Mouse (Mus musculus) liver, adult 2 months (tissue): ENCODE data around the gene Pxt1.

Experiments
- CTCF ChIP-seq: fragments of 200-500 bp; IDR thresholded peaks from 2 replicates; pipeline ENCODE4 v1.5.1; 2011; ENCODE audit warnings: low read depth, low read length, control low read depth
- POLR2A ChIP-seq: fragments of 200-500 bp; IDR thresholded peaks from 2 replicates; pipeline ENCODE4 v1.6.1; 2011; ENCODE audit warnings: low read length, control low read depth; ENCODE audit not compliant: insufficient read depth; ENCODE audit errors: extremely low read depth

- no peak for TF ChIP-seq POLR2A
- no peak for TF ChIP-seq CTCF
Observed at GRCm38 (mm10) chr17:28885231-28885630, 58.4 kb downstream of the Pxt1 start.
